Mouse (Mus musculus) CH12.LX (cell line): ENCODE data around the gene Gm49368. TPM values are rescaled to one million over a fixed set of nuclear protein-coding genes. Genes with fewer than 3 reads are reported as not detected.

Experiments
- DNase-seq: peaks from one replicate; pipeline ENCODE4 v3.0.0-alpha.2; 2013; ENCODE audit errors: extremely low read depth
- H3K27ac ChIP-seq: 2 replicates; pipeline ENCODE4 v1.5.1; 2012; ENCODE audit warnings: low read depth, mild to moderate bottlenecking, control low read depth, moderate library complexity; ENCODE audit not compliant: insufficient read depth
- H3K27me3 ChIP-seq: replicated peaks from 2 replicates; pipeline ENCODE3; 2012; ENCODE audit warnings: inconsistent platforms
- H3K36me3 ChIP-seq, 2 experiments: replicated peaks in 1 of 2; 2 replicates each; pipeline versions ENCODE3 to v1.6.1; 2012; ENCODE audit warnings: inconsistent platforms in 1 of 2, low read length in 1 of 2, mild to moderate bottlenecking in 1 of 2, mixed read lengths in 1 of 2, moderate library complexity in 1 of 2; ENCODE audit not compliant: control insufficient read depth in 1 of 2, insufficient read depth in 1 of 2
- H3K4me1 ChIP-seq, 2 experiments: 2 replicates each; pipeline ENCODE4 v1.6.1; 2012; ENCODE audit warnings: inconsistent platforms in 1 of 2, moderate library complexity in 1 of 2; ENCODE audit not compliant: insufficient read depth in 2 of 2, control insufficient read depth in 1 of 2
- H3K4me2 ChIP-seq: 2 replicates; pipeline ENCODE4 v1.6.1; 2012; ENCODE audit warnings: low read depth, mild to moderate bottlenecking, control low read depth; ENCODE audit not compliant: poor library complexity, insufficient read depth, severe bottlenecking
- H3K4me3 ChIP-seq, 3 experiments: fragments of 150-350 bp in 1 of 3; sonication (generic) in 1 of 3; replicated peaks in 1 of 3; 2 replicates each; pipeline versions ENCODE3 to v1.5.1; 2011 to 2012; ENCODE audit warnings: low read depth in 2 of 3, low read length in 2 of 3, mild to moderate bottlenecking in 2 of 3, moderate library complexity in 2 of 3, control low read depth in 1 of 3, improper control_type of control experiment in 1 of 3, inconsistent platforms in 1 of 3, mixed read lengths in 1 of 3; ENCODE audit not compliant: poor library complexity in 1 of 3
- H3K79me2 ChIP-seq: replicated peaks from 2 replicates; pipeline ENCODE4 v1.6.1; 2012; ENCODE audit warnings: mild to moderate bottlenecking, moderate library complexity; ENCODE audit not compliant: control insufficient read depth, poor library complexity, insufficient read depth, severe bottlenecking; ENCODE audit errors: extremely low read depth
- H3K9ac ChIP-seq: 2 replicates; pipeline ENCODE4 v1.6.1; 2012; ENCODE audit warnings: low read depth, mild to moderate bottlenecking, control low read depth, moderate library complexity; ENCODE audit not compliant: insufficient read depth
- H3K9me3 ChIP-seq: replicated peaks from 2 replicates; pipeline ENCODE3; 2012; ENCODE audit warnings: low read length, inconsistent platforms, mixed read lengths
- BHLHE40 ChIP-seq: IDR thresholded peaks from 2 replicates; pipeline ENCODE4 v1.6.1; 2011; ENCODE audit warnings: mild to moderate bottlenecking, low read depth, low read length, improper control_type of control experiment
- CTCF ChIP-seq, 2 experiments: IDR thresholded peaks in 1 of 2; conservative IDR thresholded peaks in 1 of 2; 2 replicates each; pipeline ENCODE4 v1.5.1; 2011 to 2012; ENCODE audit warnings: low read depth in 2 of 2, low read length in 2 of 2, improper control_type of control experiment in 1 of 2, inconsistent platforms in 1 of 2, mild to moderate bottlenecking in 1 of 2, moderate library complexity in 1 of 2
- E2F4 ChIP-seq: IDR thresholded peaks from 2 replicates; pipeline ENCODE4 v1.6.1; 2011; ENCODE audit warnings: low read depth, low read length, improper control_type of control experiment; ENCODE audit not compliant: insufficient replicate concordance
- ELF1 ChIP-seq: IDR thresholded peaks from 2 replicates; pipeline ENCODE4 v1.6.1; 2014; ENCODE audit warnings: low read depth, mild to moderate bottlenecking, inconsistent platforms, low read length, improper control_type of control experiment
- EP300 ChIP-seq: IDR thresholded peaks from 2 replicates; pipeline ENCODE4 v1.6.1; 2011; ENCODE audit warnings: low read length, improper control_type of control experiment
- HCFC1 ChIP-seq: IDR thresholded peaks from 2 replicates; pipeline ENCODE4 v1.6.1; 2012; ENCODE audit warnings: low read depth, mild to moderate bottlenecking, inconsistent platforms, low read length, improper control_type of control experiment
- IRF4 ChIP-seq: IDR thresholded peaks from 2 replicates; pipeline ENCODE4 v1.6.1; 2014; ENCODE audit warnings: low read depth, mild to moderate bottlenecking, inconsistent platforms, low read length, improper control_type of control experiment
- JUN ChIP-seq: IDR thresholded peaks from 2 replicates; pipeline ENCODE4 v1.6.1; 2011; ENCODE audit warnings: low read depth, mild to moderate bottlenecking, low read length, improper control_type of control experiment, moderate library complexity; ENCODE audit not compliant: insufficient read depth
- JUND ChIP-seq: conservative IDR thresholded peaks from 2 replicates; pipeline ENCODE4 v1.6.1; 2011; ENCODE audit warnings: low read depth, low read length, improper control_type of control experiment
- KAT2A ChIP-seq: IDR thresholded peaks from 2 replicates; pipeline ENCODE4 v1.6.1; 2012; ENCODE audit warnings: low read length, improper control_type of control experiment, inconsistent platforms; ENCODE audit not compliant: insufficient replicate concordance
- MAFK ChIP-seq: IDR thresholded peaks from 2 replicates; pipeline ENCODE4 v1.6.1; 2011; ENCODE audit warnings: low read length, improper control_type of control experiment; ENCODE audit not compliant: insufficient replicate concordance
- MXI1 ChIP-seq: IDR thresholded peaks from 2 replicates; pipeline ENCODE4 v1.6.1; 2011; ENCODE audit warnings: mild to moderate bottlenecking, low read depth, low read length, improper control_type of control experiment
- MYC ChIP-seq: IDR thresholded peaks from 2 replicates; pipeline ENCODE4 v1.6.1; 2011; ENCODE audit warnings: low read depth, mild to moderate bottlenecking, improper control_type of control experiment, low read length
- NRF1 ChIP-seq: IDR thresholded peaks from 2 replicates; pipeline ENCODE4 v1.6.1; 2014; ENCODE audit warnings: low read depth, mild to moderate bottlenecking, inconsistent platforms, low read length, improper control_type of control experiment, moderate library complexity
- PAX5 ChIP-seq: IDR thresholded peaks from 2 replicates; pipeline ENCODE4 v1.6.1; 2012; ENCODE audit warnings: low read length, inconsistent platforms, mixed read lengths
- POLR2AphosphoS2 ChIP-seq: IDR thresholded peaks from 2 replicates; pipeline ENCODE4 v1.6.1; 2011; ENCODE audit warnings: low read depth, low read length, improper control_type of control experiment
- RAD21 ChIP-seq: IDR thresholded peaks from 2 replicates; pipeline ENCODE4 v1.6.1; 2011; ENCODE audit warnings: low read depth, mild to moderate bottlenecking, low read length, improper control_type of control experiment, moderate library complexity
- SMC3 ChIP-seq: IDR thresholded peaks from 2 replicates; pipeline ENCODE4 v1.6.1; 2011; ENCODE audit warnings: low read depth, low read length, improper control_type of control experiment
- USF1 ChIP-seq: IDR thresholded peaks from 2 replicates; pipeline ENCODE4 v1.6.1; 2014; ENCODE audit warnings: low read depth, mild to moderate bottlenecking, inconsistent platforms, low read length, improper control_type of control experiment
- ZMIZ1 ChIP-seq: IDR thresholded peaks from 2 replicates; pipeline ENCODE4 v1.6.1; 2012; ENCODE audit warnings: low read depth, mild to moderate bottlenecking, inconsistent platforms, low read length, improper control_type of control experiment
- dilution Hi-C: fragments of 300-500 bp; cut with MboI; formaldehyde crosslinking; loops from 2 replicates; pipeline ENCODE4 v1.14.3; 2020; ENCODE audit warnings: low sequenced_read_pairs; ENCODE audit not compliant: extremely low pct_unique_long_range_greater_than_20kb, extremely low pct_ligation_motif_present
- in situ Hi-C: fragments of 300-500 bp; cut with MboI; formaldehyde crosslinking; loops from 3 replicates; pipeline ENCODE4 v1.14.3; 2019; ENCODE audit warnings: low sequenced_read_pairs, low pct_ligation_motif_present, low pct_unique_long_range_greater_than_20kb, mixed read lengths
- polyA plus RNA-seq: library from polyadenylated mRNA; unstranded; fragments of >175 nt; gene quantifications from 2 replicates; pipeline ENCODE4 v1.2.1, GENCODE M21; 2012; ENCODE audit warnings: low read depth; ENCODE audit not compliant: insufficient read length
- total RNA-seq, 2 experiments: library from RNA; depleted of rRNA; stranded (reverse); fragments of 300-350 nt in 1 of 2; fragments of >200 nt in 1 of 2; gene quantifications; 2 replicates each; pipeline ENCODE4 v1.2.3; 2012 to 2014

Gene Gm49368
- total and polyA plus RNA-seq, 3 experiments, result not detected

DNA sequence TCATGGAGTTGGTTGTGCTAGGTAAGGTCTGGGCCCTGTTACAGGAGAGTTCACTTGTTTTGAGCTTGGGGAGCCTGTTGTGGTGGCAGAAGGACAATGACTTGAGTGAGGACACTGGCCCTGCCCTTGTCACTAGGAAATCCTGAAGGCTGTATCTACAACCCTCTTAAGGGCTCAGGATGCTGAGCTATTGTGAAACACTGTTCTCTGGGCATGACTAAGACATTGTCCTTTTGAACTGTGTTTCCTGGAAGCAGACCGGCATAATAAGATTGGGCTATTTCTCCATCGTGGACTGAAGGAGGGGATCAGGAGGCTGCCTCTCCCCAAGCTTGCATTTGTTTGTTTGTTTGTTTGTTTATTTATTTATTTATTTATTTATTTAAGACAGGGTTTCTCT is 43.3 kb upstream of the Gm49368 start:
- Histone ChIP-seq H3K36me3 (no peaks in the 10 kb centered on the region), H3K9ac (no peak overlapping the region), H3K4me1 (no peaks in the 10 kb centered on the region), H3K4me2 (no peak overlapping the region), H3K27ac (no peak overlapping the region), H3K27me3 (no peaks in the 10 kb centered on the region), H3K79me2 (no peaks in the 10 kb centered on the region), H3K4me3 (no peak overlapping the region), H3K9me3 (no peaks in the 10 kb centered on the region)
- DNase-seq, result no peak
- dilution Hi-C loops, result no loop called here
- no peak for TF ChIP-seq NRF1
- in situ Hi-C loops, result no loop called here

DNA sequence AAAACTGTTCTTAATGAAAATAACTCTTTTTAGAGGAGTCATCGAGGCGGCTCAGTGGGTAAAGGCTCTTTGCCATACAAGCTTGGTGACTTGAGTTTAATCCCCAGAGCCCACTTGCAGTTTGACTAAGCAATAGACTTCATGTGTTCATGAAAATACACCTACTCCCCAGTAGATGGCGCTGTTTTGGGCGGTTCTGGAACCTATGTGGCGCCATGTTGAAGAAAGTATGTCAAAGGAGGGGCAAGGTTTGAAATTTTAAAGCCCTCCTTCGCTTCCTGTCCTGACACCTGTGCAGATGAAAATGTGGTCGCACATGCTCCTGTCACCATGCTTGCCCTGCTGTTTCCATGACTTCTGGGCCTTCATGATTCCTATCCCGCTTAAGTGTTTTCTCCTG is 39.5 kb upstream of the Gm49368 start:
- DNase-seq, result peak; percentile 39
- no peaks in the 10 kb centered on the region for H3K4me1 ChIP-seq
- H3K79me2 ChIP-seq, result no peaks in the 10 kb centered on the region
- TF ChIP-seq CTCF (conservative IDR thresholded peaks at IDR 0.05 in 1 of 2, IDR thresholded peaks at IDR 0.05 in 1 of 2; ENCODE audit: low read depth in 2 of 2, low read length in 2 of 2) (peak; percentile 44 to 64), JUND (no peak; the same call in 1 of the 2 replicates), NRF1 (no peak), MXI1 (no peak), IRF4 (peak; percentile 61), PAX5 (no peak), E2F4 (0 out of 2 replicates have a peak, but pooled peaks have one; percentile 26), RAD21 (peak; percentile 38), USF1 (no peak), MYC (0 out of 2 replicates have a peak, but pooled peaks have one; percentile 19), EP300 (no peak), SMC3 (peak; percentile 58)
- TF ChIP-seq, all 38 proteins: peak for 6
- H3K9me3 ChIP-seq, result no peaks in the 10 kb centered on the region
- H3K27me3 ChIP-seq, result no peaks in the 10 kb centered on the region
- in situ Hi-C loops (no loop called here), dilution Hi-C loops (no loop called here)
- no peak overlapping the region for H3K4me3 ChIP-seq
- H3K36me3 ChIP-seq, result no peaks in the 10 kb centered on the region
- no peak overlapping the region for H3K4me2 ChIP-seq
- H3K9ac ChIP-seq, result no peak overlapping the region
- no peak overlapping the region for H3K27ac ChIP-seq

DNA sequence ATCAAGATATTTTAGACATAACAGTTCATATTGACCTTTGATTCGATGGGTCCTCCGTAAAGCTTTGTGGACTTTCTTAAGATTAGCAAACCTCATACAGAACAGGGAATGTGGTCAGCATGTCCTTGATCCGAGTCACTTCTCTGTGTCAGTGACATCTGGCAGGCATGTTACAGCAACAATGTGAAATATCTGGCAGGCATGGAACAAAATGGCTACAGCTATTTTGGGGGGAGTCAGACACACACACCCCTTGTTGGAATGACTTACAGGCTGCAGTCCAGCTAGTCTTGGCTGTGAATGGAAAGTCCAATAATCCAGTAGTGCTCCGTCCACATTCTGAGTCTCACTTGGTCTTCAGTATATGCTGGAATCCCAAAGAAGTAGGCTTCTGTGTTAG is 38.9 kb upstream of the Gm49368 start:
- in situ Hi-C loops (no loop called here), dilution Hi-C loops (no loop called here)
- Histone ChIP-seq H3K79me2 (no peaks in the 10 kb centered on the region), H3K9ac (no peak overlapping the region), H3K27ac (no peak overlapping the region), H3K4me1 (no peaks in the 10 kb centered on the region), H3K9me3 (no peaks in the 10 kb centered on the region), H3K4me3 (no peak overlapping the region), H3K27me3 (no peaks in the 10 kb centered on the region), H3K36me3 (no peaks in the 10 kb centered on the region), H3K4me2 (no peak overlapping the region)
- TF ChIP-seq MYC (no peak), USF1 (no peak), HCFC1 (no peak), BHLHE40 (no peak), JUN (no peak), ZMIZ1 (no peak), POLR2AphosphoS2 (no peak), ELF1 (no peak), E2F4 (no peak), MAFK (no peak), KAT2A (no peak)
- no peak for DNase-seq
